Mouse (Mus musculus): ENCODE results near the gene Ints1.

Gene Ints1

GRCm38 (mm10) chr5:139722709-139723108 lies 52.8 kb downstream of the Ints1 start:
- in situ Hi-C loops (cut with MboI, MseI) = no loop called here

DNA sequence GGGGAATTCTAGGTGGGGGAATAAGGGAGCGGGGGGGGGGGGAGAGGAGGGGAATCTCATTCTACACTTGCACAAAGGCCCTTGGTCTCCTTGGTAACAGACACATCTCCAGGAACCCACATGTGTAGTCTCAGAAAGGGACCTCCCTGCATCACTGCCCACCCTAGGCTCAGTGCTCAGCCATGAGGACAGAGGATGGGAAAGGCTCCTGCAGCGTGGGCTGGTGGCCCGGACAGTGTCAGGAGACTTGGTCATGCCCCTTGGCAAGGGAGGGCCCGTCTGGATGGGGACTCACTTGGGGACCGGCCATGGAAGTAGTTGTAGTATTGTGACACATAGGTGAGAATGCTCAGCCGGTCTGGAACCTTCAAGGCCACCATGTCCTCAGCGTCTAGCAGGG lies 56.5 kb downstream of the Ints1 start:
- in situ Hi-C loops (cut with MboI, MseI) = no loop called here

- in situ Hi-C loops (cut with MboI, MseI) = no loop called here
These were observed 56.9 kb downstream of the Ints1 start for GRCm38 (mm10) chr5:139718540-139718939.

- in situ Hi-C loops (cut with MboI, MseI) = no loop called here
These were observed 57.8 kb downstream of the Ints1 start for GRCm38 (mm10) chr5:139717723-139718122.

DNA sequence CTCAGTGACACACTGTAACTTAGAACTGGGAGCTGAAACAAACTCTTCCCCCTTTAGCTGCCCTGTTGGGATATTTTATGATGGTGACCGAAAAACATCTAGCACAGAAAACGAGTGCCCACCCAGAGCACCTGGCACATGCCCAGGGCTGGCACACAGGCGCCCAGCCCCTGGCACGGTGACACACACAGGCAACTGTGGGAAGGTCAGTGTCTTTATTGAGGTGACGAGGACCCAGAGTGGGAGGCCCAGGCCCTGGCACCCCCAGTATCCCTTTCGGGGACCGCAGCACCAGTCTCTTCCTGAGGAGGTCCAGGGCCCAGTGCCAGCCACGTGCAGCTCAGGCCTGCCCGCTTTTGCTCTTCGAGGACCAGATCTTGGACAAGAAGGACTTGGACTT lies 69.0 kb downstream of the Ints1 start:
- in situ Hi-C loops (cut with MboI, MseI) = no loop called here

GRCm38 (mm10) chr5:139702905-139703304 lies 72.6 kb downstream of the Ints1 start:
- in situ Hi-C loops (cut with MboI, MseI) = no loop called here

- in situ Hi-C loops (cut with MboI, MseI) = no loop called here
These were observed 73.2 kb downstream of the Ints1 start for GRCm38 (mm10) chr5:139702236-139702635.

Measured in T-helper 1 cell (primary cell).